Mouse (Mus musculus): ENCODE measurements around the gene Zfp513. TPM values are rescaled to one million over a fixed set of nuclear protein-coding genes. Genes with fewer than 3 reads are reported as not detected.

Gene Zfp513
- polyA plus RNA-seq, 1 experiment from 2014 or later, result 2.6 TPM

DNA sequence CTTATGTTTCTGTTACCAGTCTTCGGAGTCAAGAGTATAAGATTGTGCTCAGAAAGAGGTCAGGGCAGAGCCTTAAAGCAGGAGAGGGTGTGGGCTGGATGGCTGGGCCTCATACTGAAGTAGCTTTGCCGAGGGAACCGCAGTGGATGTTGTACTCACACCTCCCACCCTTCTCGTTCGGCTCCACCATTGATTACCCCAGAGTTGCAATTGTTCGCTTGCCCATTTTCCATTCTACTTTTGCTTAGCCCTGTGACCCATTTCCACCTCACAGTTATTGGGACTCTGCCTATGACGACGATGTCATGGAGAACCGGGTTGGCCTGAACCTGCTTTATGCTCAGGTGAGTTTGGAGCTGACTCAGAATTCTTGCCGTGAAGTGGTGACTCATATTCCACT, 5.9 kb downstream of the Zfp513 start:
- H3K36me3 ChIP-seq (ENCODE audit: control insufficient read depth, insufficient read depth), result peaks cover 51% of the 10 kb centered on the region
- no peaks in the 10 kb centered on the region for H3K9me3 ChIP-seq (replicated peaks; ENCODE audit: control insufficient read depth, low read length)
- H3K4me1 ChIP-seq (ENCODE audit: control insufficient read depth, low read depth, low read length), result peaks cover 21% of the 10 kb centered on the region
- no peak overlapping the region for H3K9ac ChIP-seq (ENCODE audit: low read depth, low read length)
- H3K27me3 ChIP-seq (ENCODE audit: control insufficient read depth, insufficient read depth, low read depth, low read length), result no peaks in the 10 kb centered on the region
- no peak overlapping the region for H3K4me2 ChIP-seq (ENCODE audit: low read depth, low read length)
- 94% methylated on average over 10 of the region's 10 CpGs for WGBS (ENCODE audit: insufficient replicate concordance)
- H3K27ac ChIP-seq (ENCODE audit: low read length), result no peak overlapping the region
- no peak for ATAC-seq (ENCODE audit: low read depth)
- H3K4me3 ChIP-seq (ENCODE audit: low read depth, low read length), result no peak overlapping the region

DNA sequence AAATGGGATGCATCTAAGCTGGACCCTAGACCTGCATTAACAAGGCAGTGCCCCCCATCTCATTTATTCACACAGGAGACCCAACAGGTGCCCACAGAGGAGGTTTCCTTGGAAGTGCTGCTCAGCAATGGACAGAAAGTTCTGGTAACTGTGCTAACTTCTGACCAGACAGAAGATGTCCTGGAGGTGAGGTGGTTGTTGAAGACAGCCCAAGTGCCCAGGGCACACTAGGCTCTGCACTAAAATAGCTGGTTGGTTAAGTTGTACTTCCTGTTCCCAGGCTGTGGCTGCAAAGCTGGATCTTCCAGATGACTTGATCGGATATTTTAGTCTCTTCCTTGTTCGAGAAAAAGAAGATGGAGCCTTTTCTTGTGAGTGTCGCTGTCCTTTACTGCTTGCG, 6.4 kb downstream of the Zfp513 start:
- Histone ChIP-seq H3K4me2 (ENCODE audit: low read depth, low read length) (no peak overlapping the region), H3K4me3 (ENCODE audit: low read depth, low read length) (no peak overlapping the region), H3K4me1 (ENCODE audit: control insufficient read depth, low read depth, low read length) (peaks cover 20% of the 10 kb centered on the region), H3K9ac (ENCODE audit: low read depth, low read length) (no peak overlapping the region), H3K27ac (ENCODE audit: low read length) (no peak overlapping the region), H3K36me3 (ENCODE audit: control insufficient read depth, insufficient read depth) (peaks cover 55% of the 10 kb centered on the region), H3K27me3 (ENCODE audit: control insufficient read depth, insufficient read depth, low read depth, low read length) (no peaks in the 10 kb centered on the region), H3K9me3 (replicated peaks; ENCODE audit: control insufficient read depth, low read length) (no peaks in the 10 kb centered on the region)
- ATAC-seq (ENCODE audit: low read depth), result no peak
- WGBS (ENCODE audit: insufficient replicate concordance), result 79% methylated on average over 4 of the region's 4 CpGs

GRCm38 (mm10) chr5:31194486-31195485, 7.3 kb downstream of the Zfp513 start:
- Histone ChIP-seq H3K27ac (ENCODE audit: low read length) (peak overlapping the region; percentile 83; the same call in 1 of the 2 replicates), H3K4me2 (ENCODE audit: low read depth, low read length) (peak overlapping the region; percentile 84), H3K27me3 (ENCODE audit: control insufficient read depth, insufficient read depth, low read depth, low read length) (no peaks in the 10 kb centered on the region), H3K36me3 (ENCODE audit: control insufficient read depth, insufficient read depth) (peaks cover 59% of the 10 kb centered on the region), H3K4me1 (ENCODE audit: control insufficient read depth, low read depth, low read length) (peaks cover 20% of the 10 kb centered on the region), H3K4me3 (ENCODE audit: low read depth, low read length) (peak overlapping the region; percentile 84), H3K9ac (ENCODE audit: low read depth, low read length) (peak overlapping the region; percentile 90), H3K9me3 (replicated peaks; ENCODE audit: control insufficient read depth, low read length) (no peaks in the 10 kb centered on the region)
- WGBS (ENCODE audit: insufficient replicate concordance), result 84% methylated on average over 16 of the region's 16 CpGs
- ATAC-seq (ENCODE audit: low read depth), result no peak

DNA sequence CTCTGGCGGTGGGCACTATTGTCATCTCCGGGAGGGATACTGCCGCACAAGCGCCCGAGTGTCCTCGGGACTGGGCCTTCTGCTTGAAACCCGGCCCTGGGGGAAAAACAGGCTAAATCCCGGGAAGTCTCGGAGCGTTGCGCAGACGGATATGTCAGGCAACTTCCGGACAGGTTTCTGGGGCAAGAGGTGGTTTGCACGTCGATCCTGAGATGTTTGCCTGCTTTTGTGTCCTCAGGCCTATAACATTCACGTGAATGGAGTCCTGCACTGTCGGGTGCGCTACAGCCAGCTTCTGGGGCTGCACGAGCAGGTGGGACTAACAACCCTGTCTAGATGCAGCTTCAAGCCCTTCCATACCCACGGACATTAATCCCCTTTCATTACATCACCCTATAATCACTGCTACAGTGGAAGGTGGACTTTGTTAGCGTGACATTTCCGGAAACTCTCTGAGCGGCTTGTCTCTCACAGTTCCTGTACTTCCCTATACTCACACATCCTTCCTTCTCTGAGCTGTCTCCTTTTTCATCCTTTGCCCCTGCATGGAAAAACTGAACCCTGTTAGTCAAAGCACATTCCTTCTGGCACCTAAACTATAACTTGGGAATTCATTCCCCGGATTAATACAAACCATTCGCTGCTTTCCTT, 8.3 kb downstream of the Zfp513 start:
- no peak for ATAC-seq (ENCODE audit: low read depth)
- H3K9ac ChIP-seq (ENCODE audit: low read depth, low read length), result peak overlapping the region; percentile 90
- peak overlapping the region; percentile 83 for H3K27ac ChIP-seq (ENCODE audit: low read length)
- H3K36me3 ChIP-seq (ENCODE audit: control insufficient read depth, insufficient read depth), result peaks cover 54% of the 10 kb centered on the region
- no peaks in the 10 kb centered on the region for H3K9me3 ChIP-seq (replicated peaks; ENCODE audit: control insufficient read depth, low read length)
- peaks cover 20% of the 10 kb centered on the region for H3K4me1 ChIP-seq (ENCODE audit: control insufficient read depth, low read depth, low read length)
- H3K4me2 ChIP-seq (ENCODE audit: low read depth, low read length), result peak overlapping the region; percentile 84
- peak overlapping the region; percentile 84 for H3K4me3 ChIP-seq (ENCODE audit: low read depth, low read length)
- 6% methylated on average over 25 of the region's 25 CpGs for WGBS (ENCODE audit: insufficient replicate concordance)
- no peaks in the 10 kb centered on the region for H3K27me3 ChIP-seq (ENCODE audit: control insufficient read depth, insufficient read depth, low read depth, low read length)

- peak within 1 kb of the TSS; percentile 92 for H3K27ac ChIP-seq (ENCODE audit: low read length)
- peaks cover 20% of the 10 kb centered on the region for H3K4me1 ChIP-seq (ENCODE audit: control insufficient read depth, low read depth, low read length)
- peak within 1 kb of the TSS; percentile 90 for H3K9ac ChIP-seq (ENCODE audit: low read depth, low read length)
- peaks cover 51% of the 10 kb centered on the region for H3K36me3 ChIP-seq (ENCODE audit: control insufficient read depth, insufficient read depth)
- H3K9me3 ChIP-seq (replicated peaks; ENCODE audit: control insufficient read depth, low read length), result no peaks in the 10 kb centered on the region
- peak within 1 kb of the TSS; percentile 84 for H3K4me3 ChIP-seq (ENCODE audit: low read depth, low read length)
- H3K27me3 ChIP-seq (ENCODE audit: control insufficient read depth, insufficient read depth, low read depth, low read length), result no peaks in the 10 kb centered on the region
- ATAC-seq (ENCODE audit: low read depth), result peak; percentile 95
- 0% methylated on average over 48 of the region's 48 CpGs for WGBS (ENCODE audit: insufficient replicate concordance)
- peak within 1 kb of the TSS; percentile 84 for H3K4me2 ChIP-seq (ENCODE audit: low read depth, low read length)
These were observed 9.0 kb downstream of the Zfp513 start, which contains the start of the genes Snx17 and Eif2b4 for GRCm38 (mm10) chr5:31192939-31193630. Gene Snx17, plus strand, starts transcription at chr5:31193227. Gene Eif2b4, minus strand, starts transcription at chr5:31193430.

DNA sequence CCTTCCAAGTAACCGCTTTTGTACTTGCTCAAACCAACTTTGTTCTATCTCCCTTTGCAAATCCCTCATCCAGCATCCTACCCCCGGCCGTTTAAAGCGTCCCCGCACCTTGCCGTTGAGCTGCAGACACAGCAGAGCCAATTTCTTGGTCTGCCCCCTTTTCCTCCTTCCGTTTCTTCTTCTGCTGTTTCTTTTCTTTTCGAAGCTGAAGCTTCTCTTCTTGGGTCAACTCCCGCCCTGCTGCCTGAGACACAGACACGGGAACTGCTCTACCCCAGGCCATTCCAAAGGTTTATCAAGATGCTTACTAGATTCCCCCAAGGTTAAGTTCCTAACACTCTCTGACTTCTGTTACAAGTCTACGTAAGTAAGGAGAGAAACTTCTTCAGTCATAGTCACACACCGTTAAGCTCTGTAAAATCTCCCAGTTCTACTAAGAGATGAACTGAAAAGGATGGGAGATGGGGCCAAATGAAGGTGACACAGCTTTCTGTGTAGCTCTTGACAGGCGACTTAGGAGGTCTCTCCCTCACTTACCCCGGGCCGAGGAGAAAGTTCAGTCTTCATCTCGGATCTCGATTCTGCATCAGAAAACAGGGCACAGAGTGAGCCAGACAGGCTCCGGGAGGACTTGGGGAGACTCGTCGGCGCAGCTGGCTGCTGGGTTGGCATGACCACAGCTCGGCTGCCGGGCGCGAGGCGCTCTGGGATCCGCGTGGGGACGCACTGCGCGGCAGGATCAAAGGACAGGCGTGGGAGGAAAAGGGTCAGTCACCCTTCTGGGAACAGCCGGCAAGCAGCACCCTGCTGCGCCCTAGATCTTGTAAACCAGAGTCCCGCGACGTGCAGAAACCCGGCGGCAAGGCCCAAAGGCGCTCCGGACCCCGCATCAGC, 9.8 kb downstream of the Zfp513 start:
- peak; percentile 59 for ATAC-seq (ENCODE audit: low read depth)
- WGBS (ENCODE audit: insufficient replicate concordance), result 9% methylated on average over 42 of the region's 42 CpGs
- peaks cover 49% of the 10 kb centered on the region for H3K36me3 ChIP-seq (ENCODE audit: control insufficient read depth, insufficient read depth)

GRCm38 (mm10) chr5:31190201-31190600, 11.9 kb downstream of the Zfp513 start:
- no peaks in the 10 kb centered on the region for H3K27me3 ChIP-seq (ENCODE audit: control insufficient read depth, insufficient read depth, low read depth, low read length)
- WGBS (ENCODE audit: insufficient replicate concordance), result 82% methylated on average over 9 of the region's 9 CpGs
- H3K9me3 ChIP-seq (replicated peaks; ENCODE audit: control insufficient read depth, low read length), result no peaks in the 10 kb centered on the region
- no peak for ATAC-seq (ENCODE audit: low read depth)
- H3K36me3 ChIP-seq (ENCODE audit: control insufficient read depth, insufficient read depth), result peaks cover 31% of the 10 kb centered on the region
- peaks cover 23% of the 10 kb centered on the region for H3K4me1 ChIP-seq (ENCODE audit: control insufficient read depth, low read depth, low read length)
- no peak overlapping the region for H3K27ac ChIP-seq (ENCODE audit: low read length)
- no peak overlapping the region for H3K4me3 ChIP-seq (ENCODE audit: low read depth, low read length)
- no peak overlapping the region for H3K4me2 ChIP-seq (ENCODE audit: low read depth, low read length)
- no peak overlapping the region for H3K9ac ChIP-seq (ENCODE audit: low read depth, low read length)

More for the DNA sequence above, 9.8 kb downstream of the Zfp513 start:
- peak overlapping the region; percentile 68 for H3K4me2 ChIP-seq (ENCODE audit: low read depth, low read length)
- H3K9me3 ChIP-seq (replicated peaks; ENCODE audit: control insufficient read depth, low read length), result no peaks in the 10 kb centered on the region
- peaks cover 20% of the 10 kb centered on the region for H3K4me1 ChIP-seq (ENCODE audit: control insufficient read depth, low read depth, low read length)
- no peaks in the 10 kb centered on the region for H3K27me3 ChIP-seq (ENCODE audit: control insufficient read depth, insufficient read depth, low read depth, low read length)
- peak overlapping the region; percentile 84 for H3K4me3 ChIP-seq (ENCODE audit: low read depth, low read length)
- H3K27ac ChIP-seq (ENCODE audit: low read length), result peak overlapping the region; percentile 92
- peak overlapping the region; percentile 89 for H3K9ac ChIP-seq (ENCODE audit: low read depth, low read length)
